Mouse (Mus musculus) heart, adult 8-10 months (tissue): ENCODE measurements around the gene Ankrd22. TPM values are rescaled to one million over a fixed set of nuclear protein-coding genes. Genes with fewer than 3 reads are reported as not detected.
"Not testable (repeated sequence)": the region's sequence is repeated elsewhere in the genome, so short reads cannot be mapped to it uniquely, and the experiment has no call there.

Experiments
- DNase-seq: peaks from one replicate; pipeline ENCODE4 v3.0.0; 2022; ENCODE audit warnings: low spot score
- total RNA-seq, 4 experiments: library from RNA; stranded (reverse); gene quantifications; 2 replicates each; pipeline ENCODE4 v1.2.4; 2022

The Ankrd22 gene
- total RNA-seq = not detected

DNA sequence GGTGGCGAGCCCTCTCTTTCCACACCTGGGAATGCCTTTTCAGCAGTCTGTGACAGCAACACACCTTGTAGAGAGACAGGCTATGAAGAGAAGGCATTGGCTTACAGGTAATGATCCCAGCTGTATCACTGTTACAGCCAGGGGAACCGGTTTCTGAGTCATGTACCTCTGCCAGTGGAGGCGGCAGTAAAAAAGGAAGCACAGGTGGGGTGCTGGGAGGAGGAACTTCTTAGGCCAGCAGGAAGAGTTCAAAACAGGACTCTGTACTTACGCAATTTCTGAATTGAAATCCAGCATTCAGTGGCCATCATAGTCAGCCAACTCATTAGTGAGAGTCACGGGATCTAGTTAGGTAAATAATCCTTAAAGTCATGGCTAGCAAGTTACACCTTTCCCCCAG lies at the start of gene Ankrd22:
Ankrd22 (minus strand) TSS at position 163 of the 400 bp plus-strand sequence.
- no peak for DNase-seq

DNA sequence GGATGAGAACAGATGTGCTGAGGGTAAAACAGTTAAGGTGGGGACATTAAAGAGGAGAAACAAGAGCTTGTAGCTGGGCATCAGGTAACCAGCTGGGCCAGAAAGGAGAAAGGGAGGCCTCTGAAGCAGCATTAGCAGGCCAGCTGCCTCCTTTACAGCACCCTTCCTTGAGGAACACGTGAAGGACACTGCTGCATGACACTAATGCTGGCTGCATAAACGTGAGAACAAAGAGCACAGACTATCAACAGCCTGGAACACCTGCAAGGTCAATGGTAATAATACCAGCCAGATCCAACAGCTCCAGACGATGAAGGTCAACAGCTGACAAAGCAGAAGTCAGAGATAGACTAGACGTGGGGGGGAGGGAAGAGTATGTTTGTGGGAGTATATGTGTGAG lies 48.3 kb upstream of the Ankrd22 start:
- no peak for DNase-seq

DNA sequence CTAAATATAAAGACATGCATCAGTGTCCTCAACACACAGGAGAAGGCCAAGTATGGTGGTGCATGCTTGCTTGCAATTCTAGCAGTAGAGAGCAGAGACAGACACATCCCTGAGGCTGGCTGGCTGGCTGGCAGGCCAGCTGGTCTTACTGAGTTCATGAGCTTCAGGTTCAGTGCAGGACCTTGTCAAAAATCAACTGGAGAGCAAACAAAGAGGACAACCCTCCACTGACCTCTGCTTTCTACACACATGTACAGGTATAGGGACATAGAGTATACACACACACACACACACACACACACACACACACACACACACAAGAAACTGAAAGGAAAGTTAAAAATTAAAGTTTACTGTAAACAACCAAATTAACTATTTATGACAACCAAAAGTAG lies 47.4 kb upstream of the Ankrd22 start:
- DNase-seq = no peak

DNA sequence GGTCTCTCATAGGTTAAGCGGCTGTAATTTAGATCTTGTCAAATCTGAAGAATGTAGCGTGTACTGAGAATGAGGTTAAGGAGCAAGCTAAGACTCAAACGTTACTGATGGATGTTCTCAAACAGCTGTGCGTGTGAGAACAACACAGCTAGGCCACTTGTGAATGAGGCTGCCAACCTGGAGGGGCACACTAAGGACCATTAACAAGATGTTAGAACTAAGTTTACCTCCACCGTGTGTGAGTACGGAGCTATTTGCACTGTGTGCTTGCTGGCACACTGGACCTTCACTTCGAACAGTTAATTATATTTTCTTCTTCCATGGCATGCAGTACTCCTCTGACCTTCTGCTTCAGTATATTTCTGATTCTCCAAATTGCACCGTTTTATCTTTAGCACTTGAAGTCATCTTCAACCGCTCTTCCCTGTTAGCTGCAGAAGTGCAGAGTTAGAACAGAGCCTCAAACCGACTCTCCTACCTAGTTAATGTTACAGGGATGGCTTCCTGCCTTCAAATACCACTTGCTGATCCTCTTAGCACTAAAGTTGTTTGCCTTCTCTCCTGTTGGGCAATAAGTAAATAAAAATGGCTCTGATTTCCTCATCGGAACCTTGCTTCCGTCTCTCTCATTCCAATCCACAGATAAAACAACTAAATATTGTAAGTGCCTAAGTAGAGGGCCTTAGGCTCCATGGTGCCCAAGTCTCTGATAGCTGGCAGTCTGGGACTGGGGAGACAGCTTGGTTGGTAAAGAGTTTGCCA lies 46.8 kb upstream of the Ankrd22 start:
- DNase-seq = no peak

DNA sequence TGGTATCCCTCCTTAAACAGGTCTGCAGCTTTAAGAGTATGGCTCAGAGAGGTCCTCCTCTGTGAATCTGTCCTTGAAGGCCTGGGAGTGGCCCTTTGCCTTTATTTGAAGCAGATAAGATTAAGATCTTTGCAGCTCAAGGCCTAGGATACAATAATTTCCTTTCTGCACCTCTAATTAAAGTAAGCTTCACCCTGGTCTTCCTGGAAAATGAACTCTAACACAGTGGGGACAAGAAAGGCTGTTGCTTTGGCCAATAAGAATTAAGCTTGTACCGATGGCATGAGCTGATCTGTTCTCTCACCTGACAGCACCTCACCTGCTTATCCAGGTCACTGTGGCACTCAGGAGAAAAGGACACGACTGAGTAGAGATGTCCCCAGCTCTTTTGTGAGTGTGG lies 45.0 kb upstream of the Ankrd22 start:
- DNase-seq = no peak

DNA sequence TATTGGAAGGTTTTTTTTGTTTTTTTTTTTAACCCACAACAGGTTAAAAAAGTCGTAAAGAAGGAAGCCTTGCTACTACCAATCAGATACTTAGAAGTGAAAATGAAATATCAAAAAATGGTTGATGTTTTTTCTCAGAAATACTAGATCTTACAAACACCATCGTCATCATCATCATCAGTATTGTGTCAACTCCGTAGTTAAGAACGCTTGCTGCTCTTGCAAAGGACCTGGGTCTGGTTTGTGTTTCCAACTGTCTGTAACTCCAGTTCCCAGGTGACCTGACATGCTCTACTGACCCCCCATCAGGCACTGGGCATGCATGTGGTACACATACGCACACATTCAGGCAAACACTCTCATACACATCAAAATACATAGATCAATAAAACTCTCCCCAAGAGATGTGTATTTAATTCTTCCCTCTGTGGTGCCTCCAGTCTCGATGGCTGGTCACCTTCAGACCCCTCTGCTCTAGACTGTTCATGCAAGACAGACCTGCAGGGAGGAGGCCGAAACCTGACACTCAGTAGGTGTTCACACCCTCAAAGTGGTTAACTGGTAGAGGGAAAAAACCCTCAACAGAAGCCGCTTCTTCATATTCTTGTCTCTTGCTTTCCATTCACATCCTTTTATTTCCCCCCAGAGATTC lies 44.2 kb upstream of the Ankrd22 start:
- DNase-seq = no peak

DNA sequence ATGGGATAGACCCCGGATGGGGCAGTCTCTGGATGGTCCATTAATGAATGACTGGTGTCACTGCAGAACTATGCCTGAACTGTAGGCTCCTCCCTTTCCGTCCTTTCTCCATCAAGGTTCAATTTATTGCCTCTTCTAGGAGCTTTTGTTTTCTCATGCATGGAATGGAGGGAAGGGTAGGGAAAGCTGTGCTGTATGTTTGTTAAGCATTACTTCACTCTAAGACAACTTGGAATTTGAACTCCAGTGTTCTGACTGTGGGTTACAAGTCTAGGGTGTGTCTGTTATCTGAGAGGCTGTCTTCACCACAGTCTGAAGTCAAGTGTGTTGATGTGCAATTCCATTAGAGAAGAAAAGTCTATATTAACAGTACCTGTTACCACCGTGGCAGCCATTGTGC lies 43.2 kb upstream of the Ankrd22 start:
- DNase-seq = no peak

DNA sequence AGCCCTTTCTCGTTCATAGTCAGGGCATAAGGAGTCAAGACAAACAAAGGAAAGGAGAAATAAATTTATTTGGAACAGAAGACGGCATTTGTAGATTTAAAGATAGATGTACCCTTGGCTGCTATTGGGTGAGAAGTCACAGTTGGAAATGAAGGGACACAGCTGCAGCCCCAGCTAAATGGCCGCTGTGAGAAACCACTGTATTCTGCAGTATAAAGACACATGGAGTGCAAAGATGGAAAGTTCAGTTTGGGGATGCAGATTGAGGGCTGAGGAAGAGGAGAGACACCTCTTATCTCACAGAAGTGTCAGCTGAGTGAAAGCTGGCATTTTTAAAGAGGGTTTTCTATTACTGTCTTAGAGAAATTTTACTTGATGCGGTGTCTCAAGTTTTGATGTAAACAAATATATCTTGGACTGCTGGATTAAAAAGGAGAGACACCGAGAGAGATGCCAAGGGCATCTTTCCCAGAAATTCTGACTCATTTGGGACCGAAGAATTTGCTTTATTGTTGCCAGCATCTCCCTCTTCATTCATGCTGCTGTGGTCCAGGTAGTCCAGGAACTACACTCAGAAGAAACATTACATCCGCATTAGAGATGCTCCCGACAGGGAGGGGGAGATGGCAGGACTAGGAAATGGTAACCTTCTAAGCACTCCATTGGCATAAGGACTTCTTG lies 41.0 kb upstream of the Ankrd22 start:
- no peak for DNase-seq

DNA sequence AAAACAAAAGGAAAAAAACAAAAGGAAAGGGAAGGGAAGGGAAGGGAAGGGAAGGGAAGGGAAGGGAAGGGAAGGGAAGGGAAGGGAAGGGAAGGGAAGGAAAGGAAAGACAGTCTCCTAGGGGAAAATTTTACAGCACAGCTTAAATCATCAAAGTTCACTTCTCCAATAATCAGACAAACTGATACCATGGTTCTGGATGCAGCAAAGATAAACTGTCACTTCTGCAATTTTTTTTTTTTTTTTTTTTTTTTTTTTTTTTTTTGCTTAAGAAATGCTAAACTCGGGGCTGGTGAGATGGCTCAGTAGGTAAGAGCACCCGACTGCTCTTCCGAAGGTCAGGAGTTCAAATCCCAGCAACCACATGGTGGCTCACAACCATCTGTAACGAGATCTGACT lies 40.3 kb upstream of the Ankrd22 start:
- DNase-seq = not testable (repeated sequence)

DNA sequence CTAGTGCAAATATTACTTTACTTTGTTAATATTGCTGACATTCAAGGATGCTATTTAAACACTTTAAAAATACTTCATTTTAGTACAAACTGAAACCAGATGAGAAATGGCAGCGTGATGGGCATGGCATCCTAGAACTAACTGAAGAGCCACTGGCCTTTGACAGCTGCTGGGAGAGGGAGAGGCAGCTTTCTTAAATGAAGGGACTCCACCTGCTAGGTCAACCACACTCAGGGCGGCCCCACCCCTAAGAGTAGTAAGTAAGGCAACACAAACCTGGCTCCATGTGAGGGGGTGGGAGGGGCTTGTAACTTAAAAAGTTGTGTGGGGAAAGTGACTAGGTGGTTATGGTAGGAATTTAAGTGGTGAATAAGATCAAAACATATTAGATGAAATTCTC lies 36.8 kb upstream of the Ankrd22 start:
- DNase-seq = no peak

DNA sequence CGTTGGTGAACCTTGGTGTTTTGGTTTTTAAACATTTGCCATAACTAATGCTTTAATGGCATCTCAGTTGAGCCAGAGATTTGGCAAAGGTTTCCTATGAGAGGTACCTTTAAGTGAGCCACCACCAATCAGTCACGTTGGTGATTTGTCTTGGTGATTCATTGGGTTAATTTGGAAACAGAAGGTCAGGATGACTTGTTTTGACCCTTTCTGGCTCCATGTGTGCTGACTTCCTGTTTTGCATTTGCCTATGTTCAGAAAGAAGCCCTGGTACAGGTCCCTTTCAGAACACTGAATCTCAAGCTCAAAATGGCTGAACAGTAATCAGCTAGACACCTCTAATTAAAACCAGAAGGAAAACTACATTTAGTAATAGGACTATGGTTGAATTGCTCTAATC lies 33.6 kb upstream of the Ankrd22 start:
- DNase-seq = no peak

DNA sequence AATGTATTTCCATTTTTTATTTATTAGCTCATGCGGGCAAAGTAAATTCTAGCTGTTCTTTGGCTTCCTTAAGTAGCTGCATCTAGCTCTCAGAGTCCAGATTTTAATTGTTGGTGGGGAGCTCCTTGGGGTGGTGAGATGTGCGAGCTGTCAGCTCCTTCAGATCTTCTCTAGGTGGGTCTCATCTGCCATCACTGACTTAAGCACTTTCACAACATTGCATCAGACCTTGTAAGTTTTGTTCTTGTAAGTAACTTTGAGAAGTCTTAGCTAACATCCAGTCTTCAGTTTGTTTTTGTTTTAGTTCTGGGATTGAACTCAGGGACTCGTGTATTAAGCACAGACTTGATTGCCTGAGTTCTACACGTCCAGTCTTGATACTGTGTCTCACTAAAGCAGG lies 33.0 kb upstream of the Ankrd22 start:
- no peak for DNase-seq

DNA sequence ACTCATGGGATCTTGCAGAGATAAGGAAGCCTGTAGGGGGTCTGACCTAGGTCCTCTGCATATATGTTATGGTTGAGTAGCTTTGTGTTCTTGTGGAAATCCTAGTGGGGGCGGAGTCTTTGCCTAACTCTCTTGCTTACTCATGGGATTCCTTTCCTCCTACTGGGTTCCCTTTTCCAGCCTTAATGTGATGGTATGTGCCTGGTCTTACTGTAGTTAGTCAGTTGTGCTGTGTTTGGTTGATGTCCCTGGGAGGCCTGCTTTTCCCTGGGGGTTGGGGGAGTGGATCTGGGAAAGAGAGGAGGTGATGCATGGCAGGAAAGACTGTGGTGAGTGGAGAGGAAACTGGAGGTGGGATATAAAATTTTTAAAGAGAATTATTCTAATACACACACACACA lies 32.2 kb upstream of the Ankrd22 start:
- no peak for DNase-seq

DNA sequence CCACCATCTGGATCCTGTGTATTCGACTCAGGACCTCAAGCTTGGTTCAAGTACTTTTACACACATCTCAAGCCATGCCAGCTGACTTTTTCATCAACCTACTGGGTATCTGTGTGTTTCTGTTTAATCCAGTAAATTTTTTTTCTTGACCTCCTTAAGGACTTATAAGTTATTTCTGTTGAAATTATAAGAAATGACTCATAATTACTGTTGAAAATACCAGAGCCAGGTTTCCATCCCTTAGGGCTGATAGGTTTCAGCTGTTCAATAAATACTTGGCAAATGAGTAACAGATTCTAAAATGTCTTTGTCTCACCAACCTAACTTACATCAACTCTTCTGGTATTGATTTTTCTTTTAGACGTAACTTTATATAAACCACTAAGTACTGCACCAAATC lies 29.2 kb upstream of the Ankrd22 start:
- no peak for DNase-seq

DNA sequence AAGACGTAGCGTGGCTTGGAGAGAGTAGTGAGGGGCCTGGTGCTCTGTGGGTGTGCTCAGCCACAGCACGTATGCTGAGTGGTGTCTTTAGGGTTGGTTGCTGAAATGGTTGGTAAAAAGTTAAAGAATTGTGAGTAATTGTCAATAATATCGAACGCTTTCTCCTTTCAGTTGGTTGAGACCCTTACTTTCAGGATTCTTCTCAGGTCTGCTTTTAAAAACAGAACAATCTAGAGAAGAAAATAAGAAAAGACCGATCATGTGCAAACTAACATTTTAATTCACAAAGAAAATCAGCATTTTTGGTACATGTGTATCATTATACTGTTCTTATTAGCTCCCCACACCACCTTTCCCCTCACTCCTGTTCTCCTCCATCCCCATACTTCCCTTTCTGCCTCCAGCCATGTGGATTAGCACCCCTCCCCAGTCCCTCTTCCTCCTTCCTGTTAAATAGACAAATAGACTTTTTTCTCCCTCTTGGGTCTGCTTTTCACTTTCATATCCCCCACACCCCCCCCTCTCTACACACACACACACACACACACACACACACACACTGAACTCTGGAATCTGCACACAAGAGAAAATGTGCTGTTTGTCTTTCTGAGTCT lies 28.4 kb upstream of the Ankrd22 start:
- DNase-seq = no peak

DNA sequence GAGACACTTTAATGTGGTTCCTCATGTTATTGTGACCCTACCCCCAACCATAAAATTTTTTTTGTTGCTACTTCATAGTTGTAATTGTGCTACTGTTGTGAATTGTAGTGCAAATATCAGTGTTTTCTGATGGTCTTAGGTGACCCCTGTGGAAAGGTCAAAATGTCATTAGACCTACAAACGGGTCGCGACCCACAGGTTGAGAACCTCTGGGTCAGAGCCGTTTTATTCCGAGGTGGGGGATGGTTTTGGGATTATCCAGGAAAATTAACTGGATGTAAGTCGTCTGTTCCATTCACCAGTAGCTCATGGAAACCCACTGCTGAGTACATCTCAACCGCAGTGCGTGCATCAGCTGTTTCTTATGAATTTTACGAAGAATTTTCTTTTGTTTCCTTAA lies 27.8 kb upstream of the Ankrd22 start:
- no peak for DNase-seq

DNA sequence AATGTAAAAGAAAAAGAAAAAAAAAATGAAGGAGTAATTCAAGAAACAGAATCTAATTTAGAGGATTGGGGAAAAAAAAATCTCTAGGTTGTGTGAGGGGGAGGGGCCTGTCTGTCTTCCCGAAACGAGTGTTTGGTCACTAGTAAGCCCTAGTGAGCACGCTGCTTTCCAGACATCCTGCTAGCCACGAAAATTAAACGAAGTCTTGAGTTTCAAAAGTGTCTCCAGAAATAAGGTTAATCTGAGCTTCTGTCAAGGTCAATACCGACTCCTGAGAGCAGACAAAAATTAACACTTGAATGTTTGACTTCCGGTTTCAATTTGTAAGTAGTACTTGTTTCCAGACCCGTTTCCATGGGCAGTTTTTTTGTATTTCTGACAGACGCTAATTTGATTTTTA lies 27.3 kb upstream of the Ankrd22 start:
- peak; percentile 43 for DNase-seq

DNA sequence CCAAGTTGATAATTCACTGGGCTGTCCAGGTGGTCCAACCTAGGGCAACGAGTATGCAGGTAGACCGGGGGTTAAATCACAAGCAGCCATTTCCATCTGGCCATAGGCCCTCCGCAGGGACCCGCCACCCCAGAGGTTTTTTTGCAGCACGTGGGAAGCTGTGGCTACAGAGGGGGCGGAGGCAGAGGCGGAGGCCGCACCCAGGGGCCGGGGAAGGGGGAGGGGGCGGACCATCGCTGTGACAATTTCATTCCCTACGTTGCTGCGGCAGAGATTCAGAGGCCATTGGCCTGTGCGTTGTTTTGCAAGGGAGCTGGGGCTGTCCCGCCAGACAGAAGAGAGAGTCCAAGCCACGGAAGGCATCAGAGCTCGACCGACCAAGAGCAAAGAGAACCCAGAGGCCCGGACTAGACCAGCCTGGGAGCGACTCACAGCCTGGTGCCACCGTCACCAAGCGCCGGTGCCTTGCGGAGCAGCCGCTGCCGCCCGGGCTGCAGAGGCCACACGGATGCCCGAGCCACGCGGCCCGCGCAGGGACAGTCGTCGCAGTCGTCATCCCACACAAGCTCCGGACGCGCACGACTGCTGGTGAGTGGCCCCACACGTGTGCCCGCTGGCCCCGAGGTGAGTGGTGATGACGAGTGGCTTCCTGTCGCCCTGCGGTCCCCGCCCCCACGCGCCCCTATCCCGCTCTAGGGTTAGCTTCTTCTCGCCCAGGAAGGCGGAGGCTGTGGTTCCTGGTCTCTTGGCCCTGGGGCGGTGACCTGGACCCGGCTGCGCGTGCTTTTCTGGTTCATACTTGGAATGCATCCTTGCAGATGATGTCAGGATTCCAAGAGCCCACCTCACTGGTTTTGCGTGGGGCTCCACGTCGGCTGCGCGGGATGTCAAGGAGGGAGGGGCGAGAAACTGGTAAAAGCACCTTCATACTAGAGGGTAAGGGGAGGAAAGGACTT lies 26.4 kb upstream of the Ankrd22 start, which contains the start of gene Stambpl1:
Stambpl1 (plus strand) TSS at position 222 of the 956 bp plus-strand sequence.
- DNase-seq = peak; percentile 54

DNA sequence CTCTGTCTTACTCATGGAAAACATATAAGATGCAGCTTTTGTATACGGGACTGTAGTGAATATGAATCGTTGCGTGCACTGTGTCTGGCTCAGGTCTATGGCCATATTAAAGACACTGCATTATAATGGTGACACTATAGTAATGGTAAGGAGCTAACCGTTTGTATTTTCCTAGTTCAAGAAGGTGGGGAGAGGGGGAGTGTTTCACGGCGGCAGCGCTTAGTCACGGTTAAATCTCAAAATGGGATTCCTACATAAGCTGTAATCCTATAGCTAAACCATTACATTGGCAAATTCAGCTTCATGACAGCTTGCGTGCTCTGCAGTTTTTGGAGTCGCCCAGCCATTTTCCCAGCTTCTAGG lies 25.8 kb upstream of the Ankrd22 start:
- no peak for DNase-seq

DNA sequence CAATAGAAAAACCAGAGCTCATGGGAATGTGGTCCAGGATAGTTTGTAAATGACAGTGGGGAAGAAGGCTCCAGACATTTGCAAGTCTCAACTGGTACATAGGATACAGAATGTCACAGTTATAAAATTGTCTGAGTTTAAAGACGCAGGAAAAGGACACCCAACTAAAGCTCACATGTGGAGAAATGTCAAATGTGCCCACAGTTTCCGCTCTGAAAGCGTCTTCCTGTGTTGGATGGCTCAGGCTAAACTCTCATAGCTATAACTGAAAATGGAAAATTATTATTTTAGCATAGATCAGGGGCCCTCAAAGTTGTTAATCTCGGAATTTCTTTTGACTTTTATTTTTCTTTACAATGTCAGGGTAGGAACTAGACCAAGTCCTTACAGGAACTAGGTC lies 21.0 kb upstream of the Ankrd22 start:
- DNase-seq = no peak

DNA sequence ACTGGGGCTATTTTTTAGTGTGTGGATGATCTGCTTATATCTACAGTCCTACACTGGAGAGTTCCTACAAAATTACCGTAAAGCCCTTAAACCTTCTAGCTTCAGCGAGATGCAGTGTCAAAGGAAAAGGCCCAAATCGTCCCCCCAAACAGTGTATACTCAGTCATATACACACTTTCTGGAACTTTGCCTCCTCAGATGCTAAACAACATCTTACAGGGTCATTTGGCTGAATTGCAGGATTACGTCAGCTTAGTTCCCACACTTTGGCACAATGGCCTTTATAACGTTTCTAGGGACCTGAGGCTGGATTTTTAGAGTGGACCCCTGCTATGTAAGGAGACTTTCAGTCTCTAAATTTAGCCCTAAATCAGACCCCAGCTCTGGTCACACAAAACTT lies 16.6 kb upstream of the Ankrd22 start:
- DNase-seq = no peak
